Mouse (Mus musculus) midbrain, postnatal 0 days (tissue): ENCODE results near the gene Klf2. TPM values are rescaled to one million over a fixed set of nuclear protein-coding genes. Genes with fewer than 3 reads are reported as not detected.

Experiments
- ATAC-seq: fragments of 200-750 bp; cut with Nextera tagmentation; 2 replicates; pipeline ENCODE4 v1.8.0; 2017; ENCODE audit warnings: moderate number of reproducible peaks, mild to moderate bottlenecking, moderate TSS enrichment, moderate library complexity; ENCODE audit not compliant: low FRiP score
- DNase-seq: peaks from one replicate; pipeline ENCODE4 v3.0.0-alpha.2; 2015; ENCODE audit warnings: low spot score
- H3K27ac ChIP-seq: fragments of 300-500 bp; sonication (generic); 2 replicates; pipeline ENCODE4 v1.5.1; 2014; ENCODE audit warnings: low read depth, mild to moderate bottlenecking, low read length, mixed read lengths
- H3K27me3 ChIP-seq: fragments of 300-500 bp; sonication (generic); 2 replicates; pipeline ENCODE4 v1.6.1; 2014; ENCODE audit warnings: low read length, control low read depth, mixed read lengths; ENCODE audit not compliant: insufficient read depth
- H3K36me3 ChIP-seq: fragments of 300-500 bp; sonication (generic); 2 replicates; pipeline ENCODE4 v1.6.1; 2014; ENCODE audit warnings: low read length, control low read depth, mixed read lengths; ENCODE audit not compliant: insufficient read depth
- H3K4me1 ChIP-seq: fragments of 300-500 bp; sonication (generic); 2 replicates; pipeline ENCODE4 v1.6.1; 2014; ENCODE audit warnings: mild to moderate bottlenecking, control low read depth, antibody characterized with exemption, low read length, mixed read lengths; ENCODE audit not compliant: insufficient read depth
- H3K4me2 ChIP-seq: fragments of 300-500 bp; sonication (generic); 2 replicates; pipeline ENCODE4 v1.6.1; 2014; ENCODE audit warnings: low read depth, mild to moderate bottlenecking, low read length, mixed read lengths; ENCODE audit not compliant: poor library complexity, severe bottlenecking
- H3K4me3 ChIP-seq: fragments of 300-500 bp; sonication (generic); 2 replicates; pipeline ENCODE4 v1.5.1; 2014; ENCODE audit warnings: low read depth, mild to moderate bottlenecking, low read length, moderate library complexity
- H3K9ac ChIP-seq: fragments of 300-500 bp; sonication (generic); replicated peaks from 2 replicates; pipeline ENCODE4 v1.6.1; 2014; ENCODE audit warnings: mild to moderate bottlenecking, low read length, moderate library complexity, mixed read lengths; ENCODE audit not compliant: poor library complexity, severe bottlenecking
- H3K9me3 ChIP-seq: fragments of 300-500 bp; sonication (generic); 2 replicates; pipeline ENCODE4 v1.6.1; 2016; ENCODE audit warnings: low read length, control low read depth
- CTCF ChIP-seq: IDR thresholded peaks from 2 replicates; pipeline ENCODE4 v1.5.1; 2016; ENCODE audit warnings: antibody characterized with exemption, mild to moderate bottlenecking
- WGBS: fragments of 180-500 bp; shearing (Covaris S2); extraction: QIAGEN DNeasy Blood & Tissue Kit; methylation state at CpG from one replicate; pipeline ENCODE4 v1.1.7; 2014; 5-methylcytosine and 5-hydroxymethylcytosine counted together
- polyA plus RNA-seq: library from polyadenylated mRNA; unstranded; fragments of >200 nt; fragmentation: Nextera tagmentation; extraction: Ambion mirVana; gene quantifications from 2 replicates; pipeline ENCODE4 v1.2.1, GENCODE M21; 2015
- total RNA-seq: library from RNA; depleted of rRNA; stranded (reverse); fragments of >200 nt; gene quantifications from 2 replicates; pipeline ENCODE4 v1.2.3, GENCODE M21; 2014

The Klf2 gene
- total and polyA plus RNA-seq, 2 experiments from 2014 or later, result 7.8 to 10.5 TPM

DNA sequence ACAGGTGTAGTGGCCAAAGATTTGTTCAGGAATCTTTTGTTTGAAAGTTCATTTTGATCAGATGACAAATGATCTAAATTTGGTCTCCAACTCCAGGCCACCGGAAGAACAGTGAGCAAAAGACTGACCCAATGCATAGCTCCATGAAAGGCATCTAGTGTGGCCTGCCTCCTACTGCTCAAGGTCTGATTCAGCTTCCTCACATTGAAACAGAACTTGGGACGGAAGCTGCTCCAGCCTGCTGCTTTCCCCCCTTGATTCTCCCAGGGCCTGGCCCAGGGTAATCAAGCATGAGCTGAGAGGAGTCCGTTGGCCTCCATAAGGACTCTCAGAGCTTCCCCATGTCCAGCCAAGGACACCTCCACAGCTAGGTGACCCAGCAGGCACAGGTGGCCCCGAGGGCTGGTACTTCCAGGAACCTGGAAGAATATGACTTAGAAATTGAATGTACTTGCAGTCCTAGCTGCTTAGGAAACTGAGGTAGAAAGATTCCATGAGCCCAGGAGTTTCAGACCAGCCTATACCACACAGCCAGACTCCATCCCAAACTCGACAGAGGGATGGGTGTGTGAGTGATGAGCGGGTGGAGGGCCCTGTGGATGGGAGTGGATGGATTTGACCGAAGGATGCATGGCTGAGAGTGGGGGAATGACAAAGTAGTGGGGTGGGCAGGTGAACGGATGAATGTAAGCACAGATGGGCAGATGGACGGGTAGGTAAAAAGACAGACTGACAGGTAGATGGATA lies 18.0 kb upstream of the Klf2 start:
- DNase-seq (no peak), ATAC-seq (no peak)
- WGBS, result 70% methylated on average over 9 of the region's 9 CpGs
- Histone ChIP-seq H3K4me2 (no peak overlapping the region), H3K9ac (no peak overlapping the region), H3K27ac (no peak overlapping the region), H3K4me3 (no peak overlapping the region), H3K36me3 (no peaks in the 10 kb centered on the region), H3K27me3 (no peaks in the 10 kb centered on the region), H3K9me3 (no peaks in the 10 kb centered on the region), H3K4me1 (no peaks in the 10 kb centered on the region)
- no peak for TF ChIP-seq CTCF

DNA sequence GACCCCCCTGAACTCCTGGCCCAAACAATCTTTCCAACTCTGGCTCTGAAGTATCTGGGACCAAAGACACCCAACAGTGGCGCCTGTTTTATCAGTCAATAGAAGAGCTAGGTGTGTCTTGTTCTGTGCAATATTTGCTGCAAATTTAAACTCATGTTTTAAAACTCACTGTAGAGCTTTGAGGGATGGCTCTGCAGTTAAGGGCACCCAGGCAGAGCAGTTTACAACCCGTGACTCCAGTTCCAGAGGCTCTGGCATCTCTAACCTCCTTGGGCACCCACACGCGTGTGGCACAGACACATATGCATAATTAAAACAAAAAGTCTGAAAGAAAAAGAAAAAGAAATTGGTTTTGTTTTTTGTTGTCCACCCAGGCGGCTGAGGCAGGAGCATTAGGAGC lies 17.3 kb upstream of the Klf2 start:
- Histone ChIP-seq H3K27me3 (no peaks in the 10 kb centered on the region), H3K9ac (no peak overlapping the region), H3K9me3 (no peaks in the 10 kb centered on the region), H3K4me3 (no peak overlapping the region), H3K27ac (no peak overlapping the region), H3K36me3 (no peaks in the 10 kb centered on the region), H3K4me1 (no peaks in the 10 kb centered on the region), H3K4me2 (no peak overlapping the region)
- DNase-seq (no peak), ATAC-seq (no peak)
- WGBS, result 81% methylated on average over 5 of the region's 5 CpGs
- TF ChIP-seq CTCF, result no peak

DNA sequence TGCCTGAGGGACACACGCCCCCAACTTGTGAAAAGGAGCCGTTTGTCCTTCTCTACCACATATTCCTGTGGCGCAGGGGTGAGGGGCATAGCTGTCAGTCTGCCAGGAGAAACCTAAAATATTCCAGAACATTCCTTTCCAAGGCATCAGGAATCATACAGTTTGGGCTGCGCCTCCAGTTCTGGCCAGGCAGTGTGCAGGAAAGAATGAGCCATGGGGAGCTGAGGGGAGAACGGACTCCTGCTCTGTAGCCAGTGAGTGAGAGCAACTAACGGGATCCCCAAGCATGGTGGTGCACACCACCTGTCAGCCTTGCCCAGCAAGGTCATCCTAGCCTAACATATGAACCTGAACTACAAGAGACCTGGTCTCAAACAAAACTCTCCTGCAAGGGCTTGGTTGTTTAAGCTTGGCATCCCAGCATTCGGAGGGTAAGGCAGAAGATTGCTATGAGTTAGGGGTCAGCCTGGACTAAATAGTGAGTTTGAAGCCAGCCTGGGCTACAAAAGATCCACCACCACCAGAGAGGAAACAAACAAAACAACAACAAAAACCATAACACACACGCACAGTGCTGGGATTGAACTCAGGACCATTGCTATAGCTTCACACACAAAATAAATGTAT lies 15.7 kb upstream of the Klf2 start:
- ATAC-seq, result no peak
- WGBS, result 78% methylated on average over 8 of the region's 8 CpGs
- TF ChIP-seq CTCF, result no peak

DNA sequence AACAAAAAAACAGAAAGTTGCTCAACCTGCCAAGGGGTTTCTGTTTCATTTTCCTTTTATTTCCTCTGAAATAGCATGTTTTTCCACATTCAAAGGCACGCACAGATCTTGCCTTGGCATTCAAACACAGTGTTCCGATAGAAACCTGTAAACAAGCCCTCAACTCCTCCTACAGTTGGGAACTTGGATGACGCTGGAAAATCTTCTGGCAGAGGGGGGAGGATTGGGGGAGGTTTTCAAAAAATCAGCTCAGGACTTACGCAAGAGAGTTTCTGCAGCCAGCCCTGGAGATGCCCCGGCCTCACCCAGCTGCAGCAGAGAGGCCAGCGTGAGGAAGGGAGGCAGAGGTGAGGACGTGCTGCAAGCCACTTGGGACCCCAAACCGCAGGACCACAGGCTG lies 15.2 kb upstream of the Klf2 start:
- no peak for ATAC-seq
- Histone ChIP-seq H3K9me3 (no peaks in the 10 kb centered on the region), H3K36me3 (no peaks in the 10 kb centered on the region), H3K4me3 (no peak overlapping the region), H3K4me2 (no peak overlapping the region), H3K27me3 (no peaks in the 10 kb centered on the region), H3K27ac (no peak overlapping the region), H3K4me1 (no peaks in the 10 kb centered on the region), H3K9ac (no peak overlapping the region)
- WGBS, result 67% methylated on average over 8 of the region's 8 CpGs
- no peak for DNase-seq
- TF ChIP-seq CTCF, result peak; percentile 1; the same call in 1 of the 2 replicates

More for the DNA sequence above, 15.7 kb upstream of the Klf2 start:
- no peak for DNase-seq
- no peak overlapping the region for H3K4me3 ChIP-seq
- no peaks in the 10 kb centered on the region for H3K9me3 ChIP-seq
- no peak overlapping the region for H3K4me2 ChIP-seq
- H3K27me3 ChIP-seq, result no peaks in the 10 kb centered on the region
- no peaks in the 10 kb centered on the region for H3K4me1 ChIP-seq
- H3K9ac ChIP-seq, result no peak overlapping the region
- no peak overlapping the region for H3K27ac ChIP-seq
- H3K36me3 ChIP-seq, result no peaks in the 10 kb centered on the region

GRCm38 (mm10) chr8:72305210-72305905 lies 13.5 kb upstream of the Klf2 start, which contains the start of gene Gm10282:
TSS of gene Gm10282 (minus strand) at chr8:72305260.
- Histone ChIP-seq H3K27me3 (no peaks in the 10 kb centered on the region), H3K36me3 (no peaks in the 10 kb centered on the region), H3K4me3 (no peak within 1 kb of the TSS), H3K4me2 (no peak within 1 kb of the TSS), H3K9ac (no peak within 1 kb of the TSS), H3K4me1 (no peaks in the 10 kb centered on the region), H3K9me3 (no peaks in the 10 kb centered on the region), H3K27ac (no peak within 1 kb of the TSS)
- DNase-seq, result no peak
- TF ChIP-seq CTCF, result no peak
- WGBS, result 76% methylated on average over 15 of the region's 16 CpGs
- no peak for ATAC-seq

- Histone ChIP-seq H3K36me3 (no peaks in the 10 kb centered on the region), H3K27me3 (no peaks in the 10 kb centered on the region)
Measured at GRCm38 (mm10) chr8:72306913-72307312, 11.9 kb upstream of the Klf2 start.

More at GRCm38 (mm10) chr8:72306913-72307312, 11.9 kb upstream of the Klf2 start:
- 89% methylated on average over 5 of the region's 5 CpGs for WGBS
- no peak for TF ChIP-seq CTCF
- no peak for DNase-seq
- H3K4me1 ChIP-seq, result no peaks in the 10 kb centered on the region
- H3K4me2 ChIP-seq, result no peak overlapping the region
- no peak overlapping the region for H3K27ac ChIP-seq
- H3K9ac ChIP-seq, result no peak overlapping the region
- ATAC-seq, result no peak
- H3K4me3 ChIP-seq, result no peak overlapping the region
- no peaks in the 10 kb centered on the region for H3K9me3 ChIP-seq
